Mouse (Mus musculus) myocyte (in vitro differentiated cells): ENCODE data around the gene Olfr273.
"Not testable (repeated sequence)": the region's sequence is repeated elsewhere in the genome, so short reads cannot be mapped to it uniquely, and the experiment has no call there.

Experiments
- CEBPB ChIP-seq: IDR thresholded peaks from 2 replicates; pipeline ENCODE4 v1.6.1; 2011; ENCODE audit warnings: mild to moderate bottlenecking, moderate library complexity; ENCODE audit not compliant: poor library complexity, insufficient read depth, severe bottlenecking
- E2F4 ChIP-seq: IDR thresholded peaks from one replicate; pipeline ENCODE4 v1.6.1; 2011; ENCODE audit warnings: mild to moderate bottlenecking, control low read depth, moderate library complexity; ENCODE audit not compliant: insufficient read depth
- MYOD1 ChIP-seq, 3 experiments: IDR thresholded peaks; one replicate each; pipeline ENCODE4 v1.6.1; 2011; ENCODE audit warnings: control low read depth in 2 of 3, low read depth in 2 of 3, mild to moderate bottlenecking in 2 of 3, moderate library complexity in 1 of 3; ENCODE audit not compliant: insufficient read length in 2 of 3, control insufficient read depth in 1 of 3
- POLR2A ChIP-seq: IDR thresholded peaks from one replicate; pipeline ENCODE4 v1.6.1; 2011; ENCODE audit warnings: low read depth, mild to moderate bottlenecking, control low read depth, moderate library complexity; ENCODE audit not compliant: insufficient read length
- TCF12 ChIP-seq: IDR thresholded peaks from one replicate; pipeline ENCODE4 v1.6.1; 2011; ENCODE audit warnings: mild to moderate bottlenecking, control low read depth; ENCODE audit not compliant: poor library complexity, insufficient read depth, severe bottlenecking
- TCF3 ChIP-seq: IDR thresholded peaks from one replicate; pipeline ENCODE4 v1.6.1; 2011; ENCODE audit warnings: low read depth, control low read depth; ENCODE audit not compliant: insufficient read length

GRCm38 (mm10) chr4:52845411-52845810 lies 13.6 kb downstream of the Olfr273 start:
- TF ChIP-seq POLR2A; MYOD1 (IDR thresholded peaks at IDR 0.05; ENCODE audit: control insufficient read depth in 1 of 3, insufficient read length in 2 of 3, low read depth in 2 of 3); E2F4; CEBPB; TCF12; TCF3: not testable (repeated sequence)
